Mouse (Mus musculus) neural tube, embryonic 12.5 days (tissue): ENCODE measurements around the gene Fkrp. TPM values are rescaled to one million over a fixed set of nuclear protein-coding genes. Genes with fewer than 3 reads are reported as not detected.

ENCODE experiments used
- ATAC-seq: fragments of 200-750 bp; cut with Nextera tagmentation; 2 replicates; pipeline ENCODE4 v1.8.0; 2017; ENCODE audit warnings: low read depth, mild to moderate bottlenecking, moderate TSS enrichment, moderate library complexity; ENCODE audit not compliant: low FRiP score
- H3K27ac ChIP-seq: fragments of 300-500 bp; sonication (generic); 2 replicates; pipeline ENCODE4 v1.5.1; 2016
- H3K27me3 ChIP-seq: fragments of 300-500 bp; sonication (generic); replicated peaks from 2 replicates; pipeline ENCODE4 v1.6.1; 2016; ENCODE audit warnings: mild to moderate bottlenecking
- H3K36me3 ChIP-seq: fragments of 300-500 bp; sonication (generic); 2 replicates; pipeline ENCODE4 v1.6.1; 2016; ENCODE audit warnings: mild to moderate bottlenecking
- H3K4me1 ChIP-seq: fragments of 300-500 bp; sonication (generic); 2 replicates; pipeline ENCODE4 v1.6.1; 2016
- H3K4me2 ChIP-seq: fragments of 300-500 bp; sonication (generic); replicated peaks from 2 replicates; pipeline ENCODE4 v1.6.1; 2016; ENCODE audit warnings: mild to moderate bottlenecking
- H3K4me3 ChIP-seq: fragments of 300-500 bp; sonication (generic); 2 replicates; pipeline ENCODE4 v1.5.1; 2016
- H3K9ac ChIP-seq: fragments of 300-500 bp; sonication (generic); 2 replicates; pipeline ENCODE4 v1.6.1; 2016; ENCODE audit warnings: mild to moderate bottlenecking
- H3K9me3 ChIP-seq: fragments of 300-500 bp; sonication (generic); 2 replicates; pipeline ENCODE4 v1.6.1; 2016; ENCODE audit warnings: mild to moderate bottlenecking
- WGBS: fragments of 180-500 bp; shearing (Covaris S2); methylation state at CpG from one replicate; pipeline ENCODE4 v1.1.7; 2016; 5-methylcytosine and 5-hydroxymethylcytosine counted together
- polyA plus RNA-seq: library from polyadenylated mRNA; unstranded; fragments of >200 nt; fragmentation: Nextera tagmentation; extraction: Ambion mirVana; gene quantifications from 2 replicates; pipeline ENCODE4 v1.2.1, GENCODE M21; 2016

The Fkrp gene
- polyA plus RNA-seq, 1 experiment from 2014 or later, result 35.7 TPM

DNA sequence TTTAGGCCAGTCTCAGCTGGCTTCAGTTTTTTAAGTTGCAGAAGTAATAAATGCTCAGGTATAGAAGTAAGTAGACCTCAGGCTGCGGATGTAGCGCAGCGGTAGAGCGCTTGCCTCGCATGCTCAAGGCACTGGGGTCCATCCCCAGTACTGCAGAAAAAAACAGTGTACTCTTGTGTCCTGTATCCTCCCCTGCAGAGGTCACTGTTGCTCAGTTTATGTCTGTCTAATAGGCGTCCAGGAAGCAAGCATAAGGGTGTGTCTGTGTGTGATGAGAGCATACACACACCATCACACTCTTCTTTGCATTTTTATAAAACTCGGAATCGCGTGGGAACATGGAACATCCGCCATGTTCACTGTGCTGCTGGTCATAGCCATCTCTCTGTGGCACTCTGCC is 9.3 kb upstream of the Fkrp start:
- no peaks in the 10 kb centered on the region for H3K9me3 ChIP-seq
- H3K36me3 ChIP-seq, result peaks cover 82% of the 10 kb centered on the region
- H3K27ac ChIP-seq, result no peak overlapping the region
- no peak for ATAC-seq
- H3K27me3 ChIP-seq, result no peaks in the 10 kb centered on the region
- 88% methylated on average over 10 of the region's 10 CpGs for WGBS
- no peak overlapping the region for H3K4me3 ChIP-seq
- no peak overlapping the region for H3K4me2 ChIP-seq
- no peak overlapping the region for H3K9ac ChIP-seq
- peaks cover 13% of the 10 kb centered on the region for H3K4me1 ChIP-seq

DNA sequence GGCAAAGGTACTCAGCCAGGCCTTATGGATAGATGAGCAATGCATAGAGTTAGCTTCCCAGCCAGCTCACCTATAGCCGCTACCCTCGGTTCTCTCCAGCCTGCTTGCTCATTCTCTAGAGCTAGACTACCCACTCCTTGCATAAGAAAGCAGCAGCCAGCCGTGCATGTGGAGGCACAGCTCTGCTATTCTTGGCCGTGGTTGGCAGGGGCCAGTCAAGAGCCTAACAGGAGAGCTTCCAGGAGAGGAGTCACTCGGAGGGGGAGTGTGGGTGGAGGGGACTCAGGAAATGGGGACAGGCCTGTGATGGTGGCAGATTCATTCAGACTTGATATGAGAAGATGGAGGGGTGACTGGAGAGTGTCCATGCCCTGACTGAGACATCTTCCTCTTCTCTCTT is 7.2 kb upstream of the Fkrp start:
- WGBS, result 78% methylated on average over 5 of the region's 5 CpGs
- no peaks in the 10 kb centered on the region for H3K9me3 ChIP-seq
- no peak overlapping the region for H3K4me2 ChIP-seq
- H3K27me3 ChIP-seq, result no peaks in the 10 kb centered on the region
- H3K27ac ChIP-seq, result no peak overlapping the region
- no peak for ATAC-seq
- H3K36me3 ChIP-seq, result peaks cover 61% of the 10 kb centered on the region
- peaks cover 28% of the 10 kb centered on the region for H3K4me1 ChIP-seq
- H3K9ac ChIP-seq, result no peak overlapping the region
- H3K4me3 ChIP-seq, result no peak overlapping the region

DNA sequence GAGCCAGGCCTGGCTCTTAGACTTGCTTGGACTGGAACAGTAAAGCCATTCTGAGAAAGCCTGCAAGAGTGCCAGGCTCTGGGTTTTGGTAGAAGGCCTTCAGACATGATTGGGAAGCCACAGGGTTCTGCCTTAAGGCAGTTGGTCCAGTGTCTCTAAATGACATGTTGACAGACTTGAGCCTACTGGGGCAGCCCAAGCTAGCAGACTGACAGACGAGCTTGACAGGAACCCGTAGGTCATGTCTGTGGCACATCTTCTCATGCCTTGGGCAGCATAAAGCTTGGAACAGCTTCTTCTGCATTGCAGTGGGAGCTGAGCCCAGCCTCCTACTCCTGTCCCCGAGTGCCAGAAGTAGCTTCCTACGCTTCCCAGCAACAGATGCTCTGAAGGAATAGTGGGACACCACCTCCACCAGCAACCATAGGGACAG is 5.2 kb upstream of the Fkrp start:
- WGBS, result 80% methylated on average over 4 of the region's 4 CpGs
- Histone ChIP-seq H3K9me3 (no peaks in the 10 kb centered on the region), H3K27ac (no peak overlapping the region), H3K4me2 (no peak overlapping the region), H3K36me3 (peaks cover 41% of the 10 kb centered on the region), H3K4me3 (no peak overlapping the region), H3K4me1 (peaks cover 47% of the 10 kb centered on the region), H3K9ac (no peak overlapping the region), H3K27me3 (no peaks in the 10 kb centered on the region)
- no peak for ATAC-seq

DNA sequence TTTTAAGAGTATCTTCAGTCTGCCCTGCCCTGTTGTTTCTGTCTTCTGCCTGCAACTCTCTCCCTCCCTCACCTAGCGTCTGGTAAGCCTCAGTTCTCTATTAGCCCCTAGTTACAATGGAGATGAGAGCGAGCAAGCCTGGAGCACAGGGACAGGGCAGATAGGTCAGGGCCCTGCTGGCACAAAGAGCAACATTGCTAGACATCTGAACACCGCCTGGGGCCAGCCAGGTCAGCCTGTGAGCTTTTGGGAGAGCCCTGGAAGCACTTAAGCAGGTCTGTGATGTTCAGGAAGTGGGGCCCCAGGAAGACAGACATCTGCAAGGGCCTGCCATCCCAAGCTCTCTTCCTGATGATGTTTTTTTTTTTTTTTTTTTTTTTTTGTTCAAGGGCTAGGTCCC is 4.6 kb upstream of the Fkrp start:
- H3K4me3 ChIP-seq, result no peak overlapping the region
- H3K36me3 ChIP-seq, result peaks cover 35% of the 10 kb centered on the region
- WGBS, result 44% methylated on average over 3 of the region's 3 CpGs
- H3K27ac ChIP-seq, result no peak overlapping the region
- H3K9me3 ChIP-seq, result no peaks in the 10 kb centered on the region
- H3K27me3 ChIP-seq, result no peaks in the 10 kb centered on the region
- peaks cover 47% of the 10 kb centered on the region for H3K4me1 ChIP-seq
- ATAC-seq, result no peak
- H3K4me2 ChIP-seq, result 0 out of 2 replicates have a peak overlapping the region, but pooled peaks have one; percentile 5
- no peak overlapping the region for H3K9ac ChIP-seq

DNA sequence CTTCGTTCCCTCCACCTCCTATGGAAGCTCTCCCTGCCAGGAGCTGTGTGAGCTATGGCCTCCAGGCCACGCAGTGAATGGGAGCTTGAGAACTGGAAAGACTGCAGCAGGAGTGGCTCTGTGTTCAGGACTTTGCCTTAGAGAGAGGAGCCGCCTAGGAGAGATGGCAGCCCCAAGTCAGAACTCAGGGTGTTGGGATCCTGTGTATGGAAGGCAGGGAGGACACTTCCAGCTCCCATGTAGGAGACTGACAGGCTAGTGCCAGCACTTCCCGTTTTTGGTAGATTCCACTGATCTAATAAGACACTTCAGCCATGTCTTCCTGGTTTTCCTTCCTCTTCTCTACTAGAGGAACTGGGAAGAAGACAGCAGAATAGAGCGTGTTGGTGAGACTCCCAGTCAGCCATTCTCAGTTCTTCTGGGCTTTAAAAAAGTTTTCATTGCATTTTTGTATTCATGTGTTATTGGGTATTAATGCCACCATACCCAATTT is 3.8 kb upstream of the Fkrp start:
- Histone ChIP-seq H3K27ac (no peak overlapping the region), H3K9ac (0 out of 2 replicates have a peak overlapping the region, but pooled peaks have one; percentile 14), H3K4me2 (0 out of 2 replicates have a peak overlapping the region, but pooled peaks have one; percentile 5), H3K4me3 (no peak overlapping the region), H3K4me1 (peaks cover 51% of the 10 kb centered on the region), H3K27me3 (no peaks in the 10 kb centered on the region), H3K9me3 (no peaks in the 10 kb centered on the region), H3K36me3 (peaks cover 27% of the 10 kb centered on the region)
- WGBS, result 80% methylated on average over 5 of the region's 5 CpGs
- ATAC-seq, result no peak

DNA sequence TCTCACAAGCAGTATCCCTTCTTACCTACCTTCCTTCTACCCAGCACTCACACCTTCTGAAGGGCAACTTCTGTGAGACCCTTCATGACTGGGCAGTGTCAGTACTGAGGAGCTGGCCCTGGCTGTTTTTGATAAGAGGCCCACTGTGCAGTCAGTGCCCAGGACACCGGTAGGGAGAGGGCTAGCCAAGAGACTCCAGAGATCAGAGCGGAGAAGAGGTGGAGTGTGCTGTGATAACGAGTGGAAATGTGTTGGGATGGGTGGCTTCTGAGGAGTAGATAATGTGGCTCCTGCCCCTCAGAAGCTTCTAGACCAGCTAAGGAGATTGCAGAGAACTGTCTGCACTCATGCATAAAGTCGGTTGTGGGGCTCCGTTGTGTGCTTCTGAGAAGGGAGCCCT is 3.3 kb upstream of the Fkrp start:
- Histone ChIP-seq H3K9ac (0 out of 2 replicates have a peak overlapping the region, but pooled peaks have one; percentile 14), H3K27ac (no peak overlapping the region), H3K4me1 (peaks cover 56% of the 10 kb centered on the region), H3K9me3 (no peaks in the 10 kb centered on the region), H3K36me3 (peaks cover 22% of the 10 kb centered on the region), H3K4me3 (no peak overlapping the region), H3K4me2 (no peak overlapping the region), H3K27me3 (no peaks in the 10 kb centered on the region)
- 81% methylated on average over 5 of the region's 5 CpGs for WGBS
- ATAC-seq, result no peak

DNA sequence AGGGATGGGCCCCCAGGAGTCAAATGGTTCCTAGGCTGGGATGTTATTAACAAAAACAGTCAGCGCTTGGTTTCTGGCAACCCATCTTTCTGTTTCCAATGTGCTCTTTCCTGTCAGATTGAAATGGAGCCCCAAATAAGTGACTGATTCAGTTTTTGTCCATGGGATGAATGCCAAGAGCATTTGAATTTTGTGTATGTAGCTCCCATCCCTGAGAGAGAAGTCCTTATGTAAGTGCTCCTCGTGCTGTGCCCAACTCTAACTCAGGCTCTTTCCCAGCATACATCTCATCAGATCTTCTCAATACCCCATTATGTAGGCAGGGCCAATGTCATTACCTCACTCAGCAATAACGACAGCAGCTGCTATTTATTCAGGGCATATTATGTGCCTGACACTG is 1.2 kb upstream of the Fkrp start:
- H3K27ac ChIP-seq, result no peak overlapping the region
- peak overlapping the region; percentile 98 for H3K4me3 ChIP-seq
- peaks cover 63% of the 10 kb centered on the region for H3K4me1 ChIP-seq
- peak overlapping the region; percentile 100 for H3K9ac ChIP-seq
- H3K36me3 ChIP-seq, result peaks cover 5% of the 10 kb centered on the region
- H3K27me3 ChIP-seq, result peaks cover 2% of the 10 kb centered on the region; the same call in 1 of the 2 replicates
- H3K4me2 ChIP-seq, result peak overlapping the region; percentile 89
- no peak for ATAC-seq
- 52% methylated on average over 3 of the region's 3 CpGs for WGBS
- H3K9me3 ChIP-seq, result no peaks in the 10 kb centered on the region

DNA sequence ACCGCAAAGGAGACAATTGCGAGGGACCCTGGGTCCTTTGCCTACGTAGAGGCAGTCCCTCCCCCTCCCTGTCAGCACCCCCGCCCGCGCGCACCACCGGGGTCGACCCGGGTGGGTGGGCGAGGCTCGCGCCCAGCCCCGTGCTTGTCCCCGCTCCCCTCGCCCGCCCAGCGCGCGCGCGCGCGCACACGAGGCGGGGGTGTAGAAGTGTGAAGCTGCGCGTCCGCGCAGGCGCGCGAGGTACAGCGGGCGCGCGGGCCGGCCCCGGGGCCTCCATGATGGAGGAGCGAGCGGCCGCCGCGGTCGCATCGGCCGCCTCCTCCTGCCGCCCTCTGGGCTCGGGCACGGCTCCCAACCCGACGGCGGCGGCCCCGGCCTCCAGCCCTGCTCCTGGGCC is 456 bp downstream of the Fkrp start:
- ATAC-seq, result peak; percentile 72
- under 1% methylated on average over 54 of the region's 55 CpGs for WGBS
- Histone ChIP-seq H3K27me3 (peaks cover 18% of the 10 kb centered on the region), H3K36me3 (no peaks in the 10 kb centered on the region), H3K4me1 (peaks cover 68% of the 10 kb centered on the region), H3K4me2 (peak overlapping the region; percentile 89), H3K27ac (peak overlapping the region; percentile 97), H3K4me3 (peak overlapping the region; percentile 98), H3K9me3 (no peaks in the 10 kb centered on the region), H3K9ac (peak overlapping the region; percentile 100)

DNA sequence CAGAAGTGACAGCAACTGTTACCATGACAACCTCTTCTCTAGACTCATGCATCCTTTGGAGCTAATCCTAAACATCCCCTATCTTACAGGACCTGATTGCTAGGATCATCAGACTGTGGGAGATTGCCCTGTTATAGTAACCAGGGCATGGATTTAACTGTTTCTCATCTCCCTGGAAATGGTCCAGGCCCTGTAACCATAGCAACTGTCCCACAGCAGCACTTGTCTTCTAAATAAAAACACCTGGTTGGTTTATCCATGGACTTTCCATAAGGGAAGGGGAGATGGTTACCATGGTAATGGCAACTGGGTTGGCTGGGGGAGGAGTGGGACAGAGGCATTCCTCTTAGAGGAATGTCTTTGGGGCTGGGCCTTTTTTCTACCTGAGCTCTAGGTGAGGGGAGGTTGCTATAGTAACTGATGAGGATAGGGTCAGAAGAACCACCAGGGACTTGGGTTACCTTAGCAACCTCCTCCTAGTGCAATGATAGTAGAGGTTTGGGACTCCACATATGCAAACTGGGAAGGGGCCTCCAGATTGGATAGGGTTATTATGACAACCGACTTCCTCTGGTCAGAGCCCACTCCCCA is 1.1 kb downstream of the Fkrp start, which contains the start of gene Strn4:
Gene Strn4 (plus strand): TSS at position 539 of the 591 bp plus-strand sequence.
- ATAC-seq, result peak; percentile 73
- Histone ChIP-seq H3K36me3 (peaks cover 4% of the 10 kb centered on the region; the same call in 1 of the 2 replicates), H3K4me1 (peaks cover 69% of the 10 kb centered on the region), H3K9me3 (no peaks in the 10 kb centered on the region), H3K9ac (peak within 1 kb of the TSS; percentile 100), H3K27me3 (peaks cover 25% of the 10 kb centered on the region), H3K4me2 (peak within 1 kb of the TSS; percentile 89), H3K4me3 (peak within 1 kb of the TSS; percentile 98), H3K27ac (peak within 1 kb of the TSS; percentile 97)
- 3% methylated on average over 1 of the region's 1 CpGs for WGBS

DNA sequence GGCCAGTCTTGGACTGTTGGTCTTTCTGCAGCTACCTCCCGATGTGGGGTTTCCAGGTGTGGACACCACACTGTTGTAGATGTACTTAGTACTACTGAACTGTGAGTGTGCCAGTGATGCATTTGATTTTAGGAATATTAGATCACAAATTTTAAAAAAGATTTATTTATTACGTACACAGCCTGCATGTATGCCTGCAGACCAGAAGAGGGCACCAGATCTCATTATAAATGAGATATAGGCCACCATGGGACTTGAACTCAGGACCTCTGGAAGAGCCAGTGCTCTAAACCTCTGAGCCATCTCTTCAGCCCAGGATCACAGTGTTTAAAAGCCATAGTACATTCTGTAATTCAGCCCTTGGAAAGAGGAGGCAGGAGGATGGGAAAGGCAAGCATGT is 4.0 kb downstream of the Fkrp start:
- Histone ChIP-seq H3K4me1 (peaks cover 45% of the 10 kb centered on the region), H3K4me2 (no peak overlapping the region), H3K27me3 (peaks cover 29% of the 10 kb centered on the region), H3K4me3 (no peak overlapping the region), H3K27ac (no peak overlapping the region), H3K9ac (no peak overlapping the region), H3K36me3 (peaks cover 19% of the 10 kb centered on the region), H3K9me3 (no peaks in the 10 kb centered on the region)
- no peak for ATAC-seq
- WGBS, result 70% methylated on average over 2 of the region's 2 CpGs

DNA sequence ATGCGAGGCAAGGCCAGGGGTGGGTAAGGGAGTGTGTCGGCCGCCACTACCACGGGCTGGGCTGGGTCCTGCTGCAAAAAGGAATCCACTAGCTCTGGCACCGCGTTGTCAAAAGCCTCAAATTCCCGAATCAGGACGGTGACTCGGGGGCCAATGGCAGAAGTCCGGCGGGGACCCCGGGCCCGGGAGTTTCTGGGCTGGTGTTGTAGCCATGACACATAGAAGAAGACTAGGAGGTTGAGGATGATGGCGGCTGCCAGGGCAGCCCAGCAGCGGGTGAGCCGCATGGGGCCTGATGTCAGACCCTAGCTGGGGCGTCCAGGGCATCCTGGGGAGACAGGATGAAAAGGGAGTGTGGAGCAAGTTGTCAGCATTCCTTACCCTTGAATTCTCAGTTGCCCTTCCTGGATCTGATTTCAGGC is 4.9 kb downstream of the Fkrp start:
- peak overlapping the region; percentile 62 for H3K9ac ChIP-seq
- H3K27ac ChIP-seq, result no peak overlapping the region
- H3K27me3 ChIP-seq, result peaks cover 29% of the 10 kb centered on the region
- H3K4me3 ChIP-seq, result peak overlapping the region; percentile 43
- no peaks in the 10 kb centered on the region for H3K9me3 ChIP-seq
- H3K4me2 ChIP-seq, result peak overlapping the region; percentile 83
- WGBS, result 9% methylated on average over 17 of the region's 17 CpGs
- peaks cover 38% of the 10 kb centered on the region for H3K4me1 ChIP-seq
- ATAC-seq, result no peak
- H3K36me3 ChIP-seq, result peaks cover 25% of the 10 kb centered on the region

DNA sequence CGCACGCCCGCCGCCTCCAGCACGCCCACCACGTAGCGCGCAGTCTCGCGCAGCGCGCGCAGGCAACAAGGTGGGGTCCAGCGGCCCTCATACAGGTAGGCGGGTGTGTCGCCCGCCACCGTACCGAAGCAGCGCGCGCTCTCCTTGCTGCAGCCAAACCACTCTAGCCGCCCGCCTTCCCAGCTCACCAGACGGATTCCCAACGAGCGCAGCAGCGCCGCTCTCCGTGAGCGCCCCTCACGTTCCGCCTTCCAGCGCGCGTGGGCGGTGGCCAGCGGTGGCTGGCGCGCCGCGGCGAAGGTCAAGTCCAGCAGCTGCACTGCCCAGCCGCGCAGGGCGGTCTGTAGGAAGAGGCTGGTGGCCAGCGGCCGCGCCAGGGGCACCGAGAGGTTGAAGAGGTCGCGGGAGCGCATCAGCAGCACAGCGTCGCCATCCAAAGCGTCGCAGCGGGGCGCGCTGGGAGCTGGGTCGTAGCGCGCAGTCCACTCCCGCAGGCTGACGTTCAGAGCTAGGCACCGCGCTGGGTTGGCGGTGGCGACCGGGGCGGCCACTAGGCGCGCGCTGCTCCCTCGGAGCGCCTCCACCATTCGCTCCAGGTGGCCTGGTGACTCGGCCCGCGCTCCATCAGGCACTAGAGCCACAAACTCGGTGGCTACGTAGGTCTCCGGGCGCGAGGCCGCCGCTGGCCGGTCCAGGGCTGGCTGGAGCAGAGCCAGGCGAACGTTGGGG is 5.4 kb downstream of the Fkrp start:
- 6% methylated on average over 90 of the region's 90 CpGs for WGBS
- Histone ChIP-seq H3K27ac (peak overlapping the region; percentile 37; the same call in 1 of the 2 replicates), H3K27me3 (peaks cover 29% of the 10 kb centered on the region), H3K36me3 (peaks cover 25% of the 10 kb centered on the region), H3K4me2 (peak overlapping the region; percentile 83), H3K9me3 (no peaks in the 10 kb centered on the region), H3K4me3 (peak overlapping the region; percentile 43), H3K9ac (peak overlapping the region; percentile 62), H3K4me1 (peaks cover 38% of the 10 kb centered on the region)
- no peak for ATAC-seq
